In the genomic region with DNA sequence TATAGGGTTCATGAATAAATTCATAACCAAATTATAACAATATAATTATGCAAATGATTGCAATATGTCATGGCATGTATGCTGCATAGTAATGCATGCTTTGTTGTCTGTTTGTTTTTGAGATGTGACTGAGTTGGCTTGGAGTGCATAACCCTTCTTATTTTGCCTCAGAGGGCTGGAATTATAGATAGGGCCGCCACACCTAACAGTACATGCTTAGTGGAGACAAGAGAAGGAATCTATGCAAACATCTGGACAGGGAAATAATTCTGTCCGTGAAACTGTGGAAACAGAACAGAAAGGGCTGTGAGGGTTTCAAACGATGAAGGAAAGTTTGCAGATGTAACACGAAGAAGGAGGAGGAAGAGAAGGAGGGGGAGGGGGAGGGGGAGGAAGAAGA, we compare ENCODE assay signal across 19 mouse cellular contexts.
DNase-seq lines count a peak whose midpoint lies in the region; ATAC-seq lines count a peak whose summit lies in the region.
"Had no signal": no experiment of that assay in that cellular context is flagged by ENCODE, and none has a peak within 500 bp of the region (broad histone marks: within the 10 kb centered on the region; RNA-seq: fewer than 3 reads in every experiment).

No protein-coding gene starts in this region.

- H3K4me1 ChIP-seq in liver, embryonic 12.5 days: peaks cover 30% of the 10 kb centered on the region
- H3K4me1 ChIP-seq in liver, embryonic 16.5 days (ENCODE audit: control insufficient read depth, low read depth, low read length): no peaks in the 10 kb centered on the region; the same call in 1 of the 2 replicates

- peak; percentile 67 for ATAC-seq in erythroblast, adult 5-6 weeks (replicated peaks; ENCODE audit: low FRiP score, poor library complexity, severe bottlenecking)
- ATAC-seq in liver, embryonic 12.5 days: peak; percentile 72
- peak; percentile 70 for ATAC-seq in liver, embryonic 16.5 days (ENCODE audit: low read depth)
- ATAC-seq: CD4-positive, CD25-positive, alpha-beta regulatory T cell, adult 4 months; forebrain, embryonic 15.5 days; hindbrain, embryonic 16.5 days; inflammation-experienced regulatory T-cells, adult 6 months had no signal

- no peak overlapping the region for H3K9ac ChIP-seq in liver, embryonic 12.5 days
- no peak overlapping the region for H3K9ac ChIP-seq in liver, embryonic 16.5 days (ENCODE audit: low read depth, low read length)
- H3K9ac ChIP-seq: forebrain, embryonic 15.5 days; heart, embryonic 13.5 days; hindbrain, embryonic 12.5 days had no signal

- H3K4me3 ChIP-seq in liver, embryonic 12.5 days: no peak overlapping the region
- no peak overlapping the region for H3K4me3 ChIP-seq in liver, embryonic 16.5 days (ENCODE audit: low read depth, low read length)
- H3K4me3 ChIP-seq: embryonic facial prominence, embryonic 10.5 days; forebrain, embryonic 15.5 days; heart, embryonic 13.5 days; hindbrain, embryonic 12.5 days had no signal

- peak overlapping the region; percentile 31 for H3K4me2 ChIP-seq in liver, embryonic 12.5 days
- no peak overlapping the region for H3K4me2 ChIP-seq in liver, embryonic 16.5 days (ENCODE audit: low read depth, low read length)
- H3K4me2 ChIP-seq: forebrain, embryonic 15.5 days; heart, embryonic 13.5 days; hindbrain, embryonic 12.5 days had no signal

- no peaks in the 10 kb centered on the region for H3K27me3 ChIP-seq in liver, embryonic 12.5 days (replicated peaks)
- H3K27me3 ChIP-seq in liver, embryonic 16.5 days (ENCODE audit: control insufficient read depth, insufficient read depth, low read depth, low read length): no peaks in the 10 kb centered on the region
- H3K27me3 ChIP-seq: forebrain, embryonic 15.5 days; heart, embryonic 13.5 days; hindbrain, embryonic 12.5 days had no signal

- H3K36me3 ChIP-seq in liver, embryonic 12.5 days: no peaks in the 10 kb centered on the region
- no peaks in the 10 kb centered on the region for H3K36me3 ChIP-seq in liver, embryonic 16.5 days (ENCODE audit: control insufficient read depth, insufficient read depth)
- H3K36me3 ChIP-seq: embryonic facial prominence, embryonic 10.5 days; forebrain, embryonic 15.5 days; G1E; heart, embryonic 13.5 days; hindbrain, embryonic 12.5 days had no signal

- H3K9me3 ChIP-seq in liver, embryonic 12.5 days (replicated peaks): 0 out of 2 replicates have a peak, but pooled peaks cover 3% of the 10 kb centered on the region
- peaks cover 2% of the 10 kb centered on the region; the same call in 1 of the 2 replicates for H3K9me3 ChIP-seq in liver, embryonic 16.5 days (replicated peaks; ENCODE audit: control insufficient read depth, low read length)
- H3K9me3 ChIP-seq: forebrain, embryonic 15.5 days; hindbrain, embryonic 12.5 days had no signal

- intact Hi-C loops in heart, postnatal 36 days (cut with DNase I): loop anchor here (10.0 kb wide), 2 partner anchors 228 to 1412 kb away; no protein-coding TSS in a partner anchor

- peak overlapping the region; percentile 71 for H3K27ac ChIP-seq in liver, embryonic 12.5 days
- no peak overlapping the region; the same call in 1 of the 2 replicates for H3K27ac ChIP-seq in liver, embryonic 16.5 days (ENCODE audit: low read length)
- H3K27ac ChIP-seq: embryonic facial prominence, embryonic 10.5 days; forebrain, embryonic 15.5 days; heart, embryonic 13.5 days; hindbrain, embryonic 12.5 days had no signal

- DNase-seq in B cell, adult 2 months: no peak
- DNase-seq in kidney, adult 9 months: no peak
- no peak for DNase-seq in heart, postnatal 36 days
- DNase-seq: adrenal gland, postnatal 14 days; cerebellum, adult 18-20 months; cerebellum, adult 9-11 months; gastrocnemius, postnatal 10 days; heart, postnatal 4 days had no signal

- 29% methylated on average over 4 of the region's 4 CpGs for WGBS in liver, embryonic 12.5 days (ENCODE audit: insufficient replicate concordance)
- 43% methylated on average over 4 of the region's 4 CpGs for whole genome bisulfite sequencing in liver, embryonic 16.5 days (ENCODE audit: insufficient replicate concordance)
